Mouse (Mus musculus) kidney, postnatal 25 days (tissue): Measurements from ENCODE around the gene Prrc2a.
A peak's percentile ranks its signal among the peaks of the same experiment; 100 is the strongest.

Experiments used
- DNase-seq, 2 experiments: peaks; one replicate each; pipeline ENCODE4 v3.0.0; 2021; ENCODE audit warnings: mixed read lengths in 2 of 2

Prrc2a gene

GRCm38 (mm10) chr17:35189186-35189585 is 24.5 kb upstream of the Prrc2a start:
- DNase-seq = no peak

- no peak for DNase-seq
These were observed 23.4 kb upstream of the Prrc2a start, which contains the start of gene Lst1 for GRCm38 (mm10) chr17:35187959-35188610. TSS of gene Lst1 (minus strand) at chr17:35188439.

- no peak for DNase-seq
These were observed 22.6 kb upstream of the Prrc2a start for GRCm38 (mm10) chr17:35187345-35187744.

- no peak for DNase-seq
These were observed 22.0 kb upstream of the Prrc2a start for GRCm38 (mm10) chr17:35186681-35187080.

- peak; percentile 82 to 88 for DNase-seq
These were observed 21.2 kb upstream of the Prrc2a start for GRCm38 (mm10) chr17:35185639-35186611.

- no peak for DNase-seq
These were observed 15.4 kb upstream of the Prrc2a start for GRCm38 (mm10) chr17:35180093-35180492.

GRCm38 (mm10) chr17:35178528-35178927 is 13.8 kb upstream of the Prrc2a start:
- DNase-seq = peak; percentile 83 to 84

- no peak for DNase-seq
These were observed 11.3 kb upstream of the Prrc2a start, which contains the start of gene Aif1 for GRCm38 (mm10) chr17:35175968-35176367. TSS of gene Aif1 (minus strand) at chr17:35176068.

- no peak for DNase-seq
These were observed 10.7 kb upstream of the Prrc2a start for GRCm38 (mm10) chr17:35175382-35175781.

GRCm38 (mm10) chr17:35174201-35174977 is 9.7 kb upstream of the Prrc2a start:
- DNase-seq = no peak

GRCm38 (mm10) chr17:35173329-35173728 is 8.6 kb upstream of the Prrc2a start:
- no peak for DNase-seq

- peak in 1 of 2 experiments; percentile 36 for DNase-seq
These were observed 7.9 kb upstream of the Prrc2a start for GRCm38 (mm10) chr17:35172445-35173234.

- peak in 1 of 2 experiments; percentile 53 for DNase-seq
These were observed 4.0 kb upstream of the Prrc2a start for GRCm38 (mm10) chr17:35168541-35169207.

GRCm38 (mm10) chr17:35167794-35168193 is 3.1 kb upstream of the Prrc2a start:
- DNase-seq = no peak

GRCm38 (mm10) chr17:35166352-35167035 is 1.8 kb upstream of the Prrc2a start:
- DNase-seq = peak; percentile 80 to 90

GRCm38 (mm10) chr17:35165451-35166155 is 906 bp upstream of the Prrc2a start:
- no peak for DNase-seq

- no peak for DNase-seq
These were observed 504 bp downstream of the Prrc2a start for GRCm38 (mm10) chr17:35164218-35164567.

- DNase-seq = no peak
These were observed 1.2 kb downstream of the Prrc2a start for GRCm38 (mm10) chr17:35163326-35164081.

GRCm38 (mm10) chr17:35162730-35163129 is 2.0 kb downstream of the Prrc2a start:
- peak; percentile 53 to 71 for DNase-seq
